Mouse (Mus musculus): ENCODE measurements at regions not wholly inside any gene's neighbourhood (a gene's known extent, or its start where the extent isn't known, plus 50 kb on each side); places are given as distances from the start of the nearest gene placed in this dataset.

- DNase-seq, result no peak
These were observed 261.8 kb upstream of the Setmar start for GRCm38 (mm10) chr6:107803056-107803455.

All from retina, postnatal 1 day (tissue).